Mouse (Mus musculus): ENCODE data around the gene Lrrfip1.

Lrrfip1 gene

GRCm38 (mm10) chr1:91055744-91056143 lies 57.2 kb downstream of the Lrrfip1 start:
- DNase-seq (ENCODE audit: low read depth, low spot score): no peak

GRCm38 (mm10) chr1:91056416-91056815 lies 57.9 kb downstream of the Lrrfip1 start:
- no peak for DNase-seq (ENCODE audit: low read depth, low spot score)

- DNase-seq (ENCODE audit: low read depth, low spot score): no peak
These were observed 59.0 kb downstream of the Lrrfip1 start for GRCm38 (mm10) chr1:91057311-91058245.

- DNase-seq (ENCODE audit: low read depth, low spot score): no peak
These were observed 59.7 kb downstream of the Lrrfip1 start for GRCm38 (mm10) chr1:91058251-91058650.

GRCm38 (mm10) chr1:91059792-91060604 lies 61.5 kb downstream of the Lrrfip1 start:
- DNase-seq (ENCODE audit: low read depth, low spot score): no peak

GRCm38 (mm10) chr1:91061105-91061504 lies 62.6 kb downstream of the Lrrfip1 start:
- DNase-seq (ENCODE audit: low read depth, low spot score): no peak

- peak; percentile 91 for DNase-seq (ENCODE audit: low read depth, low spot score)
These were observed 63.8 kb downstream of the Lrrfip1 start for GRCm38 (mm10) chr1:91062363-91062762.

- no peak for DNase-seq (ENCODE audit: low read depth, low spot score)
These were observed 65.5 kb downstream of the Lrrfip1 start for GRCm38 (mm10) chr1:91064053-91064452.

- DNase-seq (ENCODE audit: low read depth, low spot score): peak; percentile 81
These were observed 66.5 kb downstream of the Lrrfip1 start for GRCm38 (mm10) chr1:91064903-91065525.

- no peak for DNase-seq (ENCODE audit: low read depth, low spot score)
These were observed 67.5 kb downstream of the Lrrfip1 start for GRCm38 (mm10) chr1:91066061-91066460.

- no peak for DNase-seq (ENCODE audit: low read depth, low spot score)
These were observed 68.1 kb downstream of the Lrrfip1 start for GRCm38 (mm10) chr1:91066599-91066998.

GRCm38 (mm10) chr1:91067716-91068115 lies 69.2 kb downstream of the Lrrfip1 start:
- DNase-seq (ENCODE audit: low read depth, low spot score): no peak

GRCm38 (mm10) chr1:91069575-91069974 lies 71.0 kb downstream of the Lrrfip1 start:
- DNase-seq (ENCODE audit: low read depth, low spot score): no peak

- DNase-seq (ENCODE audit: low read depth, low spot score): no peak
These were observed 72.0 kb downstream of the Lrrfip1 start for GRCm38 (mm10) chr1:91070547-91070946.

GRCm38 (mm10) chr1:91071671-91072290 lies 73.2 kb downstream of the Lrrfip1 start:
- no peak for DNase-seq (ENCODE audit: low read depth, low spot score)

GRCm38 (mm10) chr1:91076946-91077345 lies 78.4 kb downstream of the Lrrfip1 start:
- no peak for DNase-seq (ENCODE audit: low read depth, low spot score)

GRCm38 (mm10) chr1:91077456-91077855 lies 78.9 kb downstream of the Lrrfip1 start:
- DNase-seq (ENCODE audit: low read depth, low spot score): no peak

GRCm38 (mm10) chr1:91077980-91078379 lies 79.4 kb downstream of the Lrrfip1 start:
- no peak for DNase-seq (ENCODE audit: low read depth, low spot score)

- no peak for DNase-seq (ENCODE audit: low read depth, low spot score)
These were observed 81.3 kb downstream of the Lrrfip1 start for GRCm38 (mm10) chr1:91079740-91080422.

GRCm38 (mm10) chr1:91080423-91080749 lies 81.8 kb downstream of the Lrrfip1 start:
- DNase-seq (ENCODE audit: low read depth, low spot score): no peak

- DNase-seq (ENCODE audit: low read depth, low spot score): no peak
These were observed 85.8 kb downstream of the Lrrfip1 start for GRCm38 (mm10) chr1:91084374-91084773.

Data from telencephalon, adult 2 months (tissue).